Mouse (Mus musculus): Measurements from ENCODE around the gene Ces2c. TPM values are rescaled to one million over a fixed set of nuclear protein-coding genes. Genes with fewer than 3 reads are reported as not detected.

Gene Ces2c
- total and polyA plus RNA-seq, 3 experiments = 6.2 to 67.4 (median 15.6) TPM

DNA sequence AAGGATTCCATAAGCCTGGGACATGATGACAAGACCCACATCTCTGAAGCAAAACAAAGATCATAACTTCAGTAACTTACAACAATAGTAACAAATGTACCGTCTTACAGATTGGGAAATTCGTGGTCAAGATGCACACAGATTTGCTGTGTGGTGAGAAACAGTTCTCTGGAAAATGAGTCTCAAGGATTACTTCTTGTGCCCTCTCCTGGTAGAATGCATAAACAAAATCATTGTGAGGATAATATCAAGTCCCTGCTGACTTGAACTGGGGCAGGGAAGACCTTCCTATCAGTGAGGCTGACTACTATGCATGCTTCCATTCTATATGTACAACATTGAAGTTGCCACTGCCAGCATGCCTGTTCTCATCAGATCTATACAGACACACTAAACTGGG lies 54.9 kb downstream of the Ces2c start:
- no peak overlapping the region for H3K27ac ChIP-seq (ENCODE audit: insufficient read depth, low read depth)
- H3K9me3 ChIP-seq (replicated peaks; ENCODE audit: low read length) = no peaks in the 10 kb centered on the region
- no peak overlapping the region for H3K4me2 ChIP-seq (ENCODE audit: insufficient read depth, low read depth, poor library complexity, severe bottlenecking)
- no peak overlapping the region for H3K9ac ChIP-seq (ENCODE audit: insufficient read depth, low read depth)
- in situ Hi-C loops (cut with MboI; ENCODE audit: low pct_ligation_motif_present, low pct_unique_long_range_greater_than_20kb, low sequenced_read_pairs) = loop anchor here (5.0 to 25.0 kb wide), 2 partner anchors 74 to 139 kb away; no protein-coding TSS in a partner anchor
- dilution Hi-C loops (cut with MboI; ENCODE audit: extremely low pct_ligation_motif_present, extremely low pct_unique_long_range_greater_than_20kb, low sequenced_read_pairs) = no loop called here
- peak; percentile 10 for DNase-seq (ENCODE audit: extremely low read depth)
- no peaks in the 10 kb centered on the region for H3K79me2 ChIP-seq (replicated peaks; ENCODE audit: control insufficient read depth, extremely low read depth, insufficient read depth, poor library complexity, severe bottlenecking)
- no peaks in the 10 kb centered on the region for H3K27me3 ChIP-seq (replicated peaks)
- H3K4me3 ChIP-seq (replicated peaks in 1 of 3; ENCODE audit: low read depth in 2 of 3, low read length in 2 of 3, poor library complexity in 1 of 3) = no peak overlapping the region
- peak in 1 of 2 experiments; percentile 60; a peak in 2 of 4 replicates for TF ChIP-seq CTCF (conservative IDR thresholded peaks at IDR 0.05 in 1 of 2, IDR thresholded peaks at IDR 0.05 in 1 of 2; ENCODE audit: low read depth in 2 of 2, low read length in 2 of 2)
- peak; percentile 70 for TF ChIP-seq SMC3 (IDR thresholded peaks at IDR 0.05; ENCODE audit: low read depth, low read length)
- no peak for TF ChIP-seq NELFE (IDR thresholded peaks at IDR 0.05; ENCODE audit: low read depth, low read length)
- TF ChIP-seq KAT2A (IDR thresholded peaks at IDR 0.05; ENCODE audit: insufficient replicate concordance, low read length) = no peak
- TF ChIP-seq RAD21 (IDR thresholded peaks at IDR 0.05; ENCODE audit: low read depth, low read length) = peak; percentile 61
- H3K36me3 ChIP-seq (replicated peaks in 1 of 2; ENCODE audit: control insufficient read depth in 1 of 2, insufficient read depth in 1 of 2, low read length in 1 of 2) = no peaks in the 10 kb centered on the region
- peaks cover 0 to 5% of the 10 kb centered on the region in 2 experiments; a peak in 1 of 4 replicates for H3K4me1 ChIP-seq (ENCODE audit: control insufficient read depth in 1 of 2, insufficient read depth in 2 of 2)

Other genes with a start within 250 kb of the Ces2c start
- gene Cdh16, start 222.7 kb upstream of the Ces2c start, total RNA-seq (2012; rRNA removed) = not detected in 2 replicates
- gene Cdh16, start 222.7 kb upstream of the Ces2c start, total RNA-seq (2014; rRNA removed) = not detected in 2 replicates
- not detected in 2 replicates for gene Cdh16, start 222.7 kb upstream of the Ces2c start, polyA plus RNA-seq (2012; ENCODE audit: insufficient read length, low read depth)
- 30.9 and 31.1 TPM in 2 replicates for gene Rrad, start 215.7 kb upstream of the Ces2c start, total RNA-seq (2012; rRNA removed)
- gene Rrad, start 215.7 kb upstream of the Ces2c start, total RNA-seq (2014; rRNA removed) = 29.4 and 31.7 TPM in 2 replicates
- 32.3 and 33.6 TPM in 2 replicates for gene Rrad, start 215.7 kb upstream of the Ces2c start, polyA plus RNA-seq (2012; ENCODE audit: insufficient read length, low read depth)
- 76.4 and 81.1 TPM in 2 replicates for gene Ciao2b, start 205.1 kb upstream of the Ces2c start, total RNA-seq (2012; rRNA removed)
- 72.2 and 74.4 TPM in 2 replicates for gene Ciao2b, start 205.1 kb upstream of the Ces2c start, total RNA-seq (2014; rRNA removed)
- 75.8 and 76.4 TPM in 2 replicates for gene Ciao2b, start 205.1 kb upstream of the Ces2c start, polyA plus RNA-seq (2012; ENCODE audit: insufficient read length, low read depth)
- gene Ces2a, start 113.1 kb upstream of the Ces2c start, total RNA-seq (2012; rRNA removed) = not detected in 2 replicates
- gene Ces2a, start 113.1 kb upstream of the Ces2c start, total RNA-seq (2014; rRNA removed) = not detected in 2 replicates
- not detected in 2 replicates for gene Ces2a, start 113.1 kb upstream of the Ces2c start, polyA plus RNA-seq (2012; ENCODE audit: insufficient read length, low read depth)
- gene Ces2b, start 15.5 kb upstream of the Ces2c start, total RNA-seq (2012; rRNA removed) = not detected in 2 replicates
- 0.11 TPM in 1 of 2 replicates, not detected in the other for gene Ces2b, start 15.5 kb upstream of the Ces2c start, total RNA-seq (2014; rRNA removed)
- gene Ces2b, start 15.5 kb upstream of the Ces2c start, polyA plus RNA-seq (2012; ENCODE audit: insufficient read length, low read depth) = not detected in 2 replicates
- 0.04 TPM in 1 of 2 replicates, not detected in the other for gene Ces2e, start 79.2 kb downstream of the Ces2c start, total RNA-seq (2012; rRNA removed)
- gene Ces2e, start 79.2 kb downstream of the Ces2c start, total RNA-seq (2014; rRNA removed) = 0.11 TPM in 1 of 2 replicates, not detected in the other
- gene Ces2e, start 79.2 kb downstream of the Ces2c start, polyA plus RNA-seq (2012; ENCODE audit: insufficient read length, low read depth) = not detected in 2 replicates
- 0.04 and 0.08 TPM in 2 replicates for gene Ces2f, start 100.3 kb downstream of the Ces2c start, total RNA-seq (2012; rRNA removed)
- 0.04 TPM in 1 of 2 replicates, not detected in the other for gene Ces2f, start 100.3 kb downstream of the Ces2c start, total RNA-seq (2014; rRNA removed)
- not detected in 2 replicates for gene Ces2f, start 100.3 kb downstream of the Ces2c start, polyA plus RNA-seq (2012; ENCODE audit: insufficient read length, low read depth)
- 0.17 and 0.30 TPM in 2 replicates for gene Ces2g, start 114.7 kb downstream of the Ces2c start, total RNA-seq (2012; rRNA removed)
- gene Ces2g, start 114.7 kb downstream of the Ces2c start, total RNA-seq (2014; rRNA removed) = 0.07 TPM in 1 of 2 replicates, not detected in the other
- gene Ces2g, start 114.7 kb downstream of the Ces2c start, polyA plus RNA-seq (2012; ENCODE audit: insufficient read length, low read depth) = 0.11 and 0.14 TPM in 2 replicates
- not detected in 2 replicates for gene Ces2h, start 153.8 kb downstream of the Ces2c start, total RNA-seq (2012; rRNA removed)
- gene Ces2h, start 153.8 kb downstream of the Ces2c start, total RNA-seq (2014; rRNA removed) = not detected in 2 replicates
- not detected in 2 replicates for gene Ces2h, start 153.8 kb downstream of the Ces2c start, polyA plus RNA-seq (2012; ENCODE audit: insufficient read length, low read depth)
- not detected in 2 replicates for gene Ces3a, start 201.5 kb downstream of the Ces2c start, total RNA-seq (2012; rRNA removed)
- gene Ces3a, start 201.5 kb downstream of the Ces2c start, total RNA-seq (2014; rRNA removed) = not detected in 2 replicates
- gene Ces3a, start 201.5 kb downstream of the Ces2c start, polyA plus RNA-seq (2012; ENCODE audit: insufficient read length, low read depth) = not detected in 2 replicates
- not detected in 2 replicates for gene Ces3b, start 236.7 kb downstream of the Ces2c start, total RNA-seq (2012; rRNA removed)
- not detected in 2 replicates for gene Ces3b, start 236.7 kb downstream of the Ces2c start, total RNA-seq (2014; rRNA removed)
- gene Ces3b, start 236.7 kb downstream of the Ces2c start, polyA plus RNA-seq (2012; ENCODE audit: insufficient read length, low read depth) = not detected in 2 replicates